Mouse (Mus musculus): Measurements from ENCODE around the gene Sema3c.
"Not testable (repeated sequence)": the region's sequence is repeated elsewhere in the genome, so short reads cannot be mapped to it uniquely, and the experiment has no call there.

- TF ChIP-seq POLR2A (IDR thresholded peaks at IDR 0.05; ENCODE audit: borderline replicate concordance, extremely low read depth, low read depth, low read length); CTCF (IDR thresholded peaks at IDR 0.05; ENCODE audit: insufficient read depth, low read length): not testable (repeated sequence)
Measured at GRCm38 (mm10) chr5:17531165-17531564, 42.9 kb upstream of the Sema3c start.
